Mouse (Mus musculus) olfactory bulb, adult 2 months (tissue): ENCODE data around the gene A030005K14Rik. TPM values are rescaled to one million over a fixed set of nuclear protein-coding genes. Genes with fewer than 3 reads are reported as not detected.

Source experiments
- H3K27ac ChIP-seq: fragments of 200-500 bp; 2 replicates; pipeline ENCODE4 v1.5.1; 2012; ENCODE audit warnings: low read depth, low read length; ENCODE audit not compliant: insufficient read depth
- H3K4me1 ChIP-seq: fragments of 200-500 bp; 2 replicates; pipeline ENCODE4 v1.6.1; 2012; ENCODE audit warnings: low read length; ENCODE audit not compliant: control insufficient read depth, insufficient read depth
- H3K4me3 ChIP-seq: fragments of 200-500 bp; 2 replicates; pipeline ENCODE4 v1.5.1; 2012; ENCODE audit warnings: mild to moderate bottlenecking, low read depth, low read length, moderate library complexity; ENCODE audit not compliant: insufficient read depth
- CTCF ChIP-seq: fragments of 200-500 bp; IDR thresholded peaks from 2 replicates; pipeline ENCODE4 v1.5.1; 2012; ENCODE audit warnings: low read depth, mild to moderate bottlenecking, low read length, moderate library complexity; ENCODE audit not compliant: insufficient read depth
- POLR2A ChIP-seq: fragments of 200-500 bp; IDR thresholded peaks from 2 replicates; pipeline ENCODE4 v1.6.1; 2012; ENCODE audit warnings: mild to moderate bottlenecking, low read depth, low read length, moderate library complexity; ENCODE audit not compliant: insufficient read depth
- WGBS: fragments of 180-500 bp; shearing (Covaris S2); methylation state at CpG from one replicate; pipeline ENCODE4 v1.1.7; 2018; 5-methylcytosine and 5-hydroxymethylcytosine counted together
- polyA plus RNA-seq: library from polyadenylated mRNA; stranded (reverse); fragments of >200 nt; gene quantifications from 2 replicates; pipeline ENCODE4 v1.2.4, GENCODE M21; 2012; ENCODE audit warnings: low replicate concordance; ENCODE audit not compliant: missing spikeins, insufficient read depth, insufficient read length

The A030005K14Rik gene
- not detected in 2 replicates for polyA plus RNA-seq

- 88% methylated on average over 9 of the region's 9 CpGs for WGBS
- Histone ChIP-seq H3K4me3 (no peak within 1 kb of the TSS), H3K27ac (no peak within 1 kb of the TSS), H3K4me1 (peaks cover 2% of the 10 kb centered on the region; the same call in 1 of the 2 replicates)
- no peak for TF ChIP-seq POLR2A
- no peak for TF ChIP-seq CTCF
Observed at GRCm38 (mm10) chr1:83059278-83059677, at the start of gene A030005K14Rik. A030005K14Rik (minus strand) TSS chr1:83059378.

GRCm38 (mm10) chr1:83107410-83107978, 48.3 kb upstream of the A030005K14Rik start:
- H3K27ac ChIP-seq: no peak overlapping the region
- H3K4me1 ChIP-seq: no peaks in the 10 kb centered on the region
- 81% methylated on average over 5 of the region's 5 CpGs for WGBS
- no peak for TF ChIP-seq POLR2A
- no peak for TF ChIP-seq CTCF
- H3K4me3 ChIP-seq: no peak overlapping the region

- H3K4me1 ChIP-seq: no peaks in the 10 kb centered on the region
- TF ChIP-seq POLR2A: no peak
- TF ChIP-seq CTCF: no peak
- 77% methylated on average over 1 of the region's 1 CpGs for WGBS
Observed at GRCm38 (mm10) chr1:83105464-83105863, 46.3 kb upstream of the A030005K14Rik start.

GRCm38 (mm10) chr1:83101891-83102290, 42.7 kb upstream of the A030005K14Rik start:
- Histone ChIP-seq H3K4me3 (no peak overlapping the region), H3K4me1 (no peaks in the 10 kb centered on the region), H3K27ac (no peak overlapping the region)
- TF ChIP-seq CTCF (no peak), POLR2A (no peak)
- WGBS: 15% methylated on average over 3 of the region's 3 CpGs

More at GRCm38 (mm10) chr1:83105464-83105863, 46.3 kb upstream of the A030005K14Rik start:
- no peak overlapping the region for H3K27ac ChIP-seq
- no peak overlapping the region for H3K4me3 ChIP-seq

GRCm38 (mm10) chr1:83099580-83100137, 40.5 kb upstream of the A030005K14Rik start:
- no peak overlapping the region for H3K27ac ChIP-seq
- WGBS: 85% methylated on average over 7 of the region's 7 CpGs
- H3K4me1 ChIP-seq: no peaks in the 10 kb centered on the region
- H3K4me3 ChIP-seq: no peak overlapping the region
- TF ChIP-seq POLR2A (no peak), CTCF (no peak)

- Histone ChIP-seq H3K4me1 (no peaks in the 10 kb centered on the region), H3K4me3 (no peak overlapping the region), H3K27ac (no peak overlapping the region)
- 82% methylated on average over 2 of the region's 2 CpGs for WGBS
- TF ChIP-seq POLR2A (no peak), CTCF (no peak)
Observed at GRCm38 (mm10) chr1:83099160-83099559, 40.0 kb upstream of the A030005K14Rik start.

- Histone ChIP-seq H3K4me3 (no peak overlapping the region), H3K4me1 (no peaks in the 10 kb centered on the region), H3K27ac (no peak overlapping the region)
- TF ChIP-seq CTCF (no peak), POLR2A (no peak)
- 87% methylated on average over 4 of the region's 4 CpGs for WGBS
Observed at GRCm38 (mm10) chr1:83096935-83097334, 37.8 kb upstream of the A030005K14Rik start.

GRCm38 (mm10) chr1:83091268-83091667, 32.1 kb upstream of the A030005K14Rik start:
- 79% methylated on average over 3 of the region's 3 CpGs for WGBS
- Histone ChIP-seq H3K4me3 (no peak overlapping the region), H3K27ac (no peak overlapping the region), H3K4me1 (no peaks in the 10 kb centered on the region)
- no peak for TF ChIP-seq CTCF
- no peak for TF ChIP-seq POLR2A

- no peak overlapping the region for H3K4me3 ChIP-seq
- WGBS: 93% methylated on average over 2 of the region's 2 CpGs
- no peak for TF ChIP-seq CTCF
- TF ChIP-seq POLR2A: no peak
- no peaks in the 10 kb centered on the region for H3K4me1 ChIP-seq
- no peak overlapping the region for H3K27ac ChIP-seq
Observed at GRCm38 (mm10) chr1:83084790-83085189, 25.6 kb upstream of the A030005K14Rik start.
